Mouse (Mus musculus): ENCODE data around the gene Sdk2. TPM values are rescaled to one million over a fixed set of nuclear protein-coding genes. Genes with fewer than 3 reads are reported as not detected.

The Sdk2 gene
- polyA plus RNA-seq (2015; fragmentation: Nextera tagmentation; extraction: Ambion mirVana): 4.7 and 4.9 TPM in 2 replicates

GRCm38 (mm10) chr11:114066951-114067762, at the start of gene Sdk2:
Gene Sdk2 (minus strand): TSS chr11:114067046.
- no peaks in the 10 kb centered on the region for H3K9me3 ChIP-seq
- no peaks in the 10 kb centered on the region for H3K27me3 ChIP-seq
- peak within 1 kb of the TSS; percentile 71 for H3K9ac ChIP-seq
- peak within 1 kb of the TSS; percentile 84 for H3K27ac ChIP-seq (replicated peaks)
- 2% methylated on average over 49 of the region's 52 CpGs for WGBS
- H3K4me1 ChIP-seq (replicated peaks): peaks cover 63% of the 10 kb centered on the region
- H3K4me3 ChIP-seq: peak within 1 kb of the TSS; percentile 66
- peak; percentile 79 for ATAC-seq (ENCODE audit: low FRiP score, low read depth)
- no peaks in the 10 kb centered on the region for H3K36me3 ChIP-seq
- H3K4me2 ChIP-seq: peak within 1 kb of the TSS; percentile 97

- Histone ChIP-seq H3K36me3 (no peaks in the 10 kb centered on the region), H3K27me3 (no peaks in the 10 kb centered on the region), H3K4me3 (no peak overlapping the region), H3K4me2 (no peak overlapping the region), H3K9me3 (no peaks in the 10 kb centered on the region), H3K9ac (no peak overlapping the region), H3K4me1 (replicated peaks) (peaks cover 41% of the 10 kb centered on the region), H3K27ac (replicated peaks) (0 out of 2 replicates have a peak overlapping the region, but pooled peaks have one; percentile 30)
- ATAC-seq (ENCODE audit: low FRiP score, low read depth): no peak
- WGBS: 74% methylated on average over 13 of the region's 13 CpGs
Measured at GRCm38 (mm10) chr11:114115077-114115476, 48.2 kb upstream of the Sdk2 start.

- no peaks in the 10 kb centered on the region for H3K27me3 ChIP-seq
- H3K27ac ChIP-seq (replicated peaks): no peak overlapping the region
- no peaks in the 10 kb centered on the region for H3K9me3 ChIP-seq
- no peak overlapping the region for H3K4me2 ChIP-seq
- H3K36me3 ChIP-seq: no peaks in the 10 kb centered on the region
- H3K4me1 ChIP-seq (replicated peaks): peaks cover 39% of the 10 kb centered on the region
- no peak overlapping the region for H3K9ac ChIP-seq
- H3K4me3 ChIP-seq: no peak overlapping the region
- ATAC-seq (ENCODE audit: low FRiP score, low read depth): no peak
- 63% methylated on average over 12 of the region's 12 CpGs for WGBS
Measured at GRCm38 (mm10) chr11:114114674-114115073, 47.8 kb upstream of the Sdk2 start.

GRCm38 (mm10) chr11:114110851-114111250, 44.0 kb upstream of the Sdk2 start:
- Histone ChIP-seq H3K4me3 (no peak overlapping the region), H3K4me1 (replicated peaks) (peaks cover 23% of the 10 kb centered on the region), H3K27me3 (no peaks in the 10 kb centered on the region), H3K4me2 (no peak overlapping the region), H3K9me3 (no peaks in the 10 kb centered on the region), H3K27ac (replicated peaks) (no peak overlapping the region), H3K9ac (no peak overlapping the region), H3K36me3 (no peaks in the 10 kb centered on the region)
- ATAC-seq (ENCODE audit: low FRiP score, low read depth): 0 out of 2 replicates have a peak, but pooled peaks have one; percentile 42
- 27% methylated on average over 3 of the region's 3 CpGs for WGBS

- Histone ChIP-seq H3K4me2 (no peak overlapping the region), H3K27ac (replicated peaks) (no peak overlapping the region), H3K4me3 (no peak overlapping the region), H3K36me3 (no peaks in the 10 kb centered on the region), H3K4me1 (replicated peaks) (no peaks in the 10 kb centered on the region), H3K9ac (no peak overlapping the region), H3K27me3 (no peaks in the 10 kb centered on the region), H3K9me3 (no peaks in the 10 kb centered on the region)
- no peak for ATAC-seq (ENCODE audit: low FRiP score, low read depth)
- WGBS: 55% methylated on average over 7 of the region's 7 CpGs
Measured at GRCm38 (mm10) chr11:114093636-114094035, 26.8 kb upstream of the Sdk2 start.

GRCm38 (mm10) chr11:114093175-114093574, 26.3 kb upstream of the Sdk2 start:
- no peak overlapping the region for H3K4me3 ChIP-seq
- H3K4me2 ChIP-seq: no peak overlapping the region
- no peak overlapping the region for H3K27ac ChIP-seq (replicated peaks)
- no peaks in the 10 kb centered on the region for H3K27me3 ChIP-seq
- no peak overlapping the region for H3K9ac ChIP-seq
- 74% methylated on average over 7 of the region's 7 CpGs for WGBS
- H3K9me3 ChIP-seq: no peaks in the 10 kb centered on the region
- H3K4me1 ChIP-seq (replicated peaks): no peaks in the 10 kb centered on the region
- ATAC-seq (ENCODE audit: low FRiP score, low read depth): no peak
- H3K36me3 ChIP-seq: no peaks in the 10 kb centered on the region

- Histone ChIP-seq H3K36me3 (no peaks in the 10 kb centered on the region), H3K27ac (replicated peaks) (no peak overlapping the region), H3K9me3 (no peaks in the 10 kb centered on the region), H3K4me3 (no peak overlapping the region), H3K27me3 (no peaks in the 10 kb centered on the region), H3K4me2 (no peak overlapping the region), H3K4me1 (replicated peaks) (peaks cover 5% of the 10 kb centered on the region; the same call in 1 of the 2 replicates), H3K9ac (no peak overlapping the region)
- 42% methylated on average over 9 of the region's 9 CpGs for WGBS
- ATAC-seq (ENCODE audit: low FRiP score, low read depth): no peak
Measured at GRCm38 (mm10) chr11:114080606-114081005, 13.8 kb upstream of the Sdk2 start.

- H3K27me3 ChIP-seq: no peaks in the 10 kb centered on the region; the same call in 1 of the 2 replicates
- ATAC-seq (ENCODE audit: low FRiP score, low read depth): no peak
- no peak overlapping the region for H3K9ac ChIP-seq
- no peak overlapping the region for H3K27ac ChIP-seq (replicated peaks)
- H3K4me1 ChIP-seq (replicated peaks): peaks cover 12% of the 10 kb centered on the region
- H3K4me2 ChIP-seq: no peak overlapping the region
- no peaks in the 10 kb centered on the region for H3K9me3 ChIP-seq
- no peaks in the 10 kb centered on the region for H3K36me3 ChIP-seq
- H3K4me3 ChIP-seq: no peak overlapping the region
- 82% methylated on average over 10 of the region's 10 CpGs for WGBS
Measured at GRCm38 (mm10) chr11:114072644-114073043, 5.8 kb upstream of the Sdk2 start.

GRCm38 (mm10) chr11:114071998-114072397, 5.2 kb upstream of the Sdk2 start:
- no peaks in the 10 kb centered on the region for H3K9me3 ChIP-seq
- H3K27me3 ChIP-seq: no peaks in the 10 kb centered on the region; the same call in 1 of the 2 replicates
- no peak for ATAC-seq (ENCODE audit: low FRiP score, low read depth)
- H3K4me2 ChIP-seq: no peak overlapping the region
- 28% methylated on average over 8 of the region's 8 CpGs for WGBS
- peaks cover 19% of the 10 kb centered on the region for H3K4me1 ChIP-seq (replicated peaks)
- H3K4me3 ChIP-seq: no peak overlapping the region
- H3K27ac ChIP-seq (replicated peaks): no peak overlapping the region
- H3K9ac ChIP-seq: no peak overlapping the region
- no peaks in the 10 kb centered on the region for H3K36me3 ChIP-seq

- no peaks in the 10 kb centered on the region; the same call in 1 of the 2 replicates for H3K27me3 ChIP-seq
- no peak overlapping the region for H3K4me2 ChIP-seq
- ATAC-seq (ENCODE audit: low FRiP score, low read depth): no peak
- H3K36me3 ChIP-seq: no peaks in the 10 kb centered on the region
- no peaks in the 10 kb centered on the region for H3K9me3 ChIP-seq
- no peak overlapping the region for H3K4me3 ChIP-seq
- 74% methylated on average over 6 of the region's 6 CpGs for WGBS
- H3K4me1 ChIP-seq (replicated peaks): peaks cover 26% of the 10 kb centered on the region
- no peak overlapping the region for H3K27ac ChIP-seq (replicated peaks)
- no peak overlapping the region for H3K9ac ChIP-seq
Measured at GRCm38 (mm10) chr11:114070881-114071280, 4.0 kb upstream of the Sdk2 start.

- no peak for ATAC-seq (ENCODE audit: low FRiP score, low read depth)
- no peak overlapping the region for H3K27ac ChIP-seq (replicated peaks)
- no peaks in the 10 kb centered on the region; the same call in 1 of the 2 replicates for H3K27me3 ChIP-seq
- no peaks in the 10 kb centered on the region for H3K9me3 ChIP-seq
- no peak overlapping the region for H3K4me2 ChIP-seq
- WGBS: 62% methylated on average over 8 of the region's 8 CpGs
- H3K36me3 ChIP-seq: no peaks in the 10 kb centered on the region
- H3K4me3 ChIP-seq: no peak overlapping the region
- peaks cover 34% of the 10 kb centered on the region for H3K4me1 ChIP-seq (replicated peaks)
- no peak overlapping the region for H3K9ac ChIP-seq
Measured at GRCm38 (mm10) chr11:114070131-114070530, 3.3 kb upstream of the Sdk2 start.

GRCm38 (mm10) chr11:114068390-114068789, 1.5 kb upstream of the Sdk2 start:
- Histone ChIP-seq H3K27me3 (no peaks in the 10 kb centered on the region; the same call in 1 of the 2 replicates), H3K9me3 (no peaks in the 10 kb centered on the region), H3K4me3 (no peak overlapping the region), H3K4me2 (no peak overlapping the region), H3K27ac (replicated peaks) (0 out of 2 replicates have a peak overlapping the region, but pooled peaks have one; percentile 1), H3K4me1 (replicated peaks) (peaks cover 51% of the 10 kb centered on the region), H3K9ac (no peak overlapping the region), H3K36me3 (no peaks in the 10 kb centered on the region)
- ATAC-seq (ENCODE audit: low FRiP score, low read depth): peak; percentile 61; the same call in 1 of the 2 replicates
- WGBS: 2% methylated on average over 5 of the region's 5 CpGs
